Mouse (Mus musculus): ENCODE data around the gene Cers2. TPM values are rescaled to one million over a fixed set of nuclear protein-coding genes. Genes with fewer than 3 reads are reported as not detected.

Gene Cers2
- total and polyA plus RNA-seq, 3 experiments: 134 to 357 (median 307) TPM

DNA sequence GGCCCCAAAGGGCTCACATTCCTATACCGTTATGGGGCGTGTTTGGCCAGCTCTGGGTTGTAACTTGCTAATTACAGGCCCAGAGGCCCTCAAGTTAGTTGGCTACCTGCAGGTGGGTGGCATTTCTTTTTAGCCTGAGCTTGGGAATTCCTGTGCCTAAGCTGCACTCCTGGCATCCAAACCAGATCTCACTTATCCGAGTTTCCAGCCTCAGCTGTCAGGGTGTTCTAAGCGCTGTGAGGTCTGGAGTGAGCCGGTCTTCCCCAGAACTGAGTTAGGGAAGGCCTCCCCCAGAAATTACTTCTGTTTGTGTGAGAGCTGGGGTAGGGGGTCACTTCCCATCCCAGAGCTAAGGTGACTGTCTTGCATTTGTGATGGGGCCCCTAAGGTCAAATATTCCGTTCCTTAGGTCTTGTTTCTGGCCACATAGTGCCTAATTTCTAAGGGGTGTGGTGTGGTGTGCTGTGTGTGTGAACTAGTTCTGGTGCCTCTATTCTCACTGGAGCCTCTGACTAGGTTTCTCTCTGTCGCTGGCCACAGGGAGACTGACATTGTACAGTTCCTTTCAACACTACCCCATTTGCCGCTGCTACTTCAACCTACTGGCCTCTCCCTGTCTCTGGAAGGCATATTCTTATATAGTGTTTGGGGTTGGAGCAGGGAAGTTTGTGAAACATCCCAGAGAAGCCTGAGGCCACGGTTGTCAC is 1.4 kb downstream of the Cers2 start:
- Histone ChIP-seq H3K27ac (ENCODE audit: control insufficient read depth, low read depth, low read length) (peak overlapping the region; percentile 95), H3K79me2 (ENCODE audit: control insufficient read depth, insufficient read depth, low read length, poor library complexity) (peaks cover 74% of the 10 kb centered on the region), H3K9me3 (replicated peaks; ENCODE audit: insufficient read depth, low read length) (no peaks in the 10 kb centered on the region), H3K4me3 (ENCODE audit: control insufficient read depth in 1 of 2, insufficient read depth in 1 of 2, low read depth in 2 of 2, low read length in 2 of 2) (peak overlapping the region; percentile 85), H3K36me3 (ENCODE audit: control insufficient read depth in 1 of 2, insufficient read depth in 2 of 2, low read length in 2 of 2) (peaks cover 20 to 39% of the 10 kb centered on the region in 2 experiments), H3K4me1 (ENCODE audit: control insufficient read depth in 1 of 2, insufficient read depth in 2 of 2, low read length in 2 of 2) (peaks cover 20 to 41% of the 10 kb centered on the region in 2 experiments), H3K9ac (ENCODE audit: control insufficient read depth, low read depth, low read length, poor library complexity, severe bottlenecking) (peak overlapping the region; percentile 89), H3K27me3 (ENCODE audit: control insufficient read depth in 1 of 2, insufficient read depth in 2 of 2, low read length in 2 of 2) (no peaks in the 10 kb centered on the region)
- TF ChIP-seq CHD1 (IDR thresholded peaks at IDR 0.05; ENCODE audit: low read depth, low read length) (no peak), CHD2 (IDR thresholded peaks at IDR 0.05; ENCODE audit: low read length) (no peak), GATA1 (IDR thresholded peaks at IDR 0.05; ENCODE audit: low read depth, low read length) (no peak), MEF2A (IDR thresholded peaks at IDR 0.05; ENCODE audit: extremely low read depth, insufficient replicate concordance, low read depth, low read length, poor library complexity, severe bottlenecking) (no peak), ZMIZ1 (IDR thresholded peaks at IDR 0.05; ENCODE audit: low read depth, low read length) (no peak), SMC3 (IDR thresholded peaks at IDR 0.05; ENCODE audit: low read depth, low read length) (no peak), MAZ (IDR thresholded peaks at IDR 0.05; ENCODE audit: low read depth, low read length) (no peak), ETS1 (IDR thresholded peaks at IDR 0.05; ENCODE audit: low read depth, low read length) (no peak), E2F4 (IDR thresholded peaks at IDR 0.05; ENCODE audit: borderline replicate concordance, low read depth, low read length) (no peak), POLR2AphosphoS5 (IDR thresholded peaks at IDR 0.05; ENCODE audit: borderline replicate concordance, low read depth, low read length) (no peak), MAX (IDR thresholded peaks at IDR 0.05; ENCODE audit: low read length) (no peak), RAD21 (IDR thresholded peaks at IDR 0.05; ENCODE audit: low read depth, low read length) (no peak), UBTF (IDR thresholded peaks at IDR 0.05; ENCODE audit: borderline replicate concordance, insufficient read depth, low read depth, low read length) (no peak), ELF1 (IDR thresholded peaks at IDR 0.05; ENCODE audit: low read depth, low read length) (no peak), TBP (IDR thresholded peaks at IDR 0.05; ENCODE audit: low read depth, low read length) (no peak), RCOR1 (IDR thresholded peaks at IDR 0.05; ENCODE audit: low read depth, low read length) (no peak), POLR2AphosphoS2 (IDR thresholded peaks at IDR 0.05; ENCODE audit: low read length) (no peak), CTCF (IDR thresholded peaks at IDR 0.05 in 2 of 3, conservative IDR thresholded peaks at IDR 0.05 in 1 of 3; ENCODE audit: control insufficient read depth in 1 of 3, insufficient read depth in 1 of 3, low read depth in 2 of 3, low read length in 3 of 3, poor library complexity in 1 of 3, severe bottlenecking in 1 of 3) (no peak), BHLHE40 (IDR thresholded peaks at IDR 0.05; ENCODE audit: borderline replicate concordance, low read depth, low read length) (no peak)
- peak; percentile 92 for DNase-seq (ENCODE audit: low read depth, low spot score)
